Mouse (Mus musculus) bone marrow, adult 2 months (tissue): ENCODE results near the gene Polrmt. TPM values are rescaled to one million over a fixed set of nuclear protein-coding genes. Genes with fewer than 3 reads are reported as not detected.

Experiments used
- H3K27ac ChIP-seq: fragments of 200-500 bp; 2 replicates; pipeline ENCODE4 v1.5.1; 2012; ENCODE audit warnings: low read depth, mild to moderate bottlenecking, control low read depth, inconsistent platforms, low read length; ENCODE audit not compliant: control insufficient read depth, poor library complexity, insufficient read depth
- H3K4me1 ChIP-seq: fragments of 200-500 bp; 2 replicates; pipeline ENCODE4 v1.6.1; 2011; ENCODE audit warnings: low read length; ENCODE audit not compliant: control insufficient read depth, insufficient read depth
- H3K4me3 ChIP-seq: fragments of 200-500 bp; replicated peaks from 2 replicates; pipeline ENCODE3; 2011; ENCODE audit warnings: mild to moderate bottlenecking, low read depth, low read length, control low read depth; ENCODE audit not compliant: control insufficient read depth
- CTCF ChIP-seq: fragments of 200-500 bp; IDR thresholded peaks from 2 replicates; pipeline ENCODE4 v1.5.1; 2011; ENCODE audit warnings: low read length, control low read depth; ENCODE audit not compliant: control insufficient read depth, insufficient read depth
- POLR2A ChIP-seq: fragments of 200-500 bp; IDR thresholded peaks from 2 replicates; pipeline ENCODE4 v1.6.1; 2011; ENCODE audit warnings: low read depth, mild to moderate bottlenecking, control low read depth, low read length, borderline replicate concordance; ENCODE audit not compliant: control insufficient read depth
- WGBS: fragments of 180-500 bp; shearing (Covaris S2); methylation state at CpG from one replicate; pipeline ENCODE4 v1.1.7; 2018; 5-methylcytosine and 5-hydroxymethylcytosine counted together
- polyA plus RNA-seq: library from polyadenylated mRNA; stranded (reverse); fragments of >200 nt; gene quantifications from 2 replicates; pipeline ENCODE4 v1.2.4, GENCODE M21; 2011; ENCODE audit warnings: low replicate concordance; ENCODE audit not compliant: missing spikeins, insufficient read depth, insufficient read length

Gene Polrmt
- polyA plus RNA-seq, 1 experiment = 20.0 TPM

DNA sequence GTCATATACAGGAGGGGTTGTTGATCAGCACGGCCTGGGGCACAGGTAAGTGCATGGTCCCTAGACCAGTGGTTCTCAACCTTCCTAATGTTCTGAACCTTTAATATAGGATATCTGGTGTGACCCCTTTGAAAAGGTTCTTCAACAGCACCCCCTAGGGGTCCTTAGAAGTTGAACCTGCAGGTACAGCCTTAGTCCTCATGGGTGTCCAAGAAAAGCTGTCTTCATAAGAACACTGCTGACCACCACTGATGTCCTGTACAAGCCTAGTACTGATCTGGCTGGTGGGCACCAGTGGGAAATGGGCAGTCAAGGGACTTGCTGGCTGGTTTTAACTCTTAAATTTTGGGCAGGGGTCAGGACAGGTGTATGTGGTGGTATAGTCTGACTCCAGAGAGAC lies 34.4 kb downstream of the Polrmt start:
- WGBS = 97% methylated on average over 1 of the region's 1 CpGs
- TF ChIP-seq POLR2A (no peak), CTCF (no peak)
- H3K4me3 ChIP-seq = no peak overlapping the region
- H3K27ac ChIP-seq = no peak overlapping the region
- H3K4me1 ChIP-seq = no peaks in the 10 kb centered on the region; the same call in 1 of the 2 replicates

DNA sequence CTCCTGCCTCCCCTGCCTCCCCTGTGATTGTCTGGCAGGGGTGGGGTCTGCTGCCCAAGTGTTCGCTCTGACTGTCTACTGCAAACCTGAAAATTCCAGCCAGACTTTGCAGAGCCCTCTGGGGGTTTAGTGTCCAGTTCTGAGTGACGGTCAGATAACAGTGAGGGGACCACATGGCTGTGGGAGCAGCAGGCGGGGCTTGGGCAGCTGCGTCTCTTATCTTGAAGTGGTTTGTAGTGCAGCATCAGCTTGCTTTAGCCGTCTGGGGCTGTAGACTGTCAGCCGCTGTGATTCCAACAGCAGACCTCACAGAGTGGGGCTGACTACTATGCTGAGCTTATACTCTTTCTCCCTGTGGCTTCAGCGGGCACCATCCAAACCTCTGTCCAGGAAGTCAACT lies 37.1 kb downstream of the Polrmt start:
- WGBS = 68% methylated on average over 7 of the region's 7 CpGs
- TF ChIP-seq POLR2A (no peak), CTCF (no peak)

DNA sequence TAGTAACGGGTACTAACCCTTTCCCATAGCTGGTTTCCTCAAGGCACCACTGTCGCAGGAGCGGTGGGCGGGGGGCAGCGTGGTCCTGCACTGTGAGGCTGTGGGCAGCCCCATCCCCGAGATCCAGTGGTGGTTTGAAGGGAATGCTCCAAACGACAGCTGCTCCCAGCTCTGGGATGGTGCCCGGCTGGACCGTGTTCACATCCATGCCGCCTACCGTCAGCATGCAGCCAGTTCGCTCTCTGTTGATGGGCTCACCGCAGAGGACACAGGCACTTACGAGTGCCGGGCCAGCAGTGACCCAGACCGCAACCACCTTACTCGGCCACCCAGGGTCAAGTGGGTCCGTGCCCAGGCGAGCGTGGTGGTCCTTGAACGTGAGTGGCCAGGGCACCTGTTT lies 37.7 kb downstream of the Polrmt start:
- peaks cover 2% of the 10 kb centered on the region; the same call in 1 of the 2 replicates for H3K4me1 ChIP-seq
- no peak overlapping the region for H3K4me3 ChIP-seq
- TF ChIP-seq POLR2A = no peak
- no peak for TF ChIP-seq CTCF
- WGBS = 94% methylated on average over 21 of the region's 21 CpGs
- H3K27ac ChIP-seq = no peak overlapping the region

More for the DNA sequence above, 37.1 kb downstream of the Polrmt start:
- no peak overlapping the region for H3K27ac ChIP-seq
- peaks cover 2% of the 10 kb centered on the region; the same call in 1 of the 2 replicates for H3K4me1 ChIP-seq
- no peak overlapping the region for H3K4me3 ChIP-seq

DNA sequence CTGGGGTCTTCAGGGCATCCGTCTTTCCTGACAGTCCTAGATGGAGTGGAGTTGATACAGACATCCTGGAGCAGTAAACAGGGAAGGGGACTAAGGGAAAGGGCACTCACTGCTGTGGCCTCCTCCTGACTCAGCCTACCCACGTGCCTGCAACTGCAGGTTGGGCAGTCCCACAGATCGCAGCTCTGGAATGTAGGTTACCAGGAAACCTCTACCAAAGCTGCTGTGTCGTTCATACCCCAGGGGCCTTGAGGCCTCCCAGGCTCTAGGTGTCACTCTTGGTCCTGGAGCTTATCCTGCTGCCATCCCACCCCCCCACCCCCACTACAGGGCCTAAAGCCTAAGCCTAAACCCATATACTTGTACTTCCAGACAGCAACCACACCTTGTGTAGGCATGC lies 38.6 kb downstream of the Polrmt start:
- no peak for TF ChIP-seq POLR2A
- 77% methylated on average over 4 of the region's 4 CpGs for WGBS
- Histone ChIP-seq H3K4me3 (no peak overlapping the region), H3K27ac (no peak overlapping the region), H3K4me1 (peaks cover 2% of the 10 kb centered on the region; the same call in 1 of the 2 replicates)

DNA sequence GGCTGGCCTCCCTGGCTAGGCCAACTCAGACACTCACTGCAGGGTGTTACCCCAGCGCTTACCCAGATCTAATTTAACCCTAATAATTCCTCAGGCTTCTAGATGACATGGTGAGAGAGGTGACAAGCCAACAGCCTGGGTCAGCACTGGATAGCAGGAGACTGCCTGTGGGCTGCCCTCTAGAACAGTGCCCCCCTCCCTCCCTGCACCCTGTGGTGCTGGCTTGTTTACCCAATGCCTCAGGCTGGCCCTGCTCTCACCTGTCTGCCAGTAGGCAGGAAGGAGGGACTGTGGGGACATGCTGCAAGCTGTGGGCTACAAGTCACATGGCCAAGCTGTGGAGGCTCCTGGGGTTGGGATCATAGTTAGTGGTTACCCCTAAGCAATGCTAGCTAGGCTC lies 39.2 kb downstream of the Polrmt start:
- H3K4me3 ChIP-seq = peak overlapping the region; percentile 63
- H3K27ac ChIP-seq = no peak overlapping the region; the same call in 1 of the 2 replicates
- TF ChIP-seq CTCF = no peak
- TF ChIP-seq POLR2A = no peak
- peaks cover 2% of the 10 kb centered on the region; the same call in 1 of the 2 replicates for H3K4me1 ChIP-seq
- 97% methylated on average over 1 of the region's 1 CpGs for WGBS

DNA sequence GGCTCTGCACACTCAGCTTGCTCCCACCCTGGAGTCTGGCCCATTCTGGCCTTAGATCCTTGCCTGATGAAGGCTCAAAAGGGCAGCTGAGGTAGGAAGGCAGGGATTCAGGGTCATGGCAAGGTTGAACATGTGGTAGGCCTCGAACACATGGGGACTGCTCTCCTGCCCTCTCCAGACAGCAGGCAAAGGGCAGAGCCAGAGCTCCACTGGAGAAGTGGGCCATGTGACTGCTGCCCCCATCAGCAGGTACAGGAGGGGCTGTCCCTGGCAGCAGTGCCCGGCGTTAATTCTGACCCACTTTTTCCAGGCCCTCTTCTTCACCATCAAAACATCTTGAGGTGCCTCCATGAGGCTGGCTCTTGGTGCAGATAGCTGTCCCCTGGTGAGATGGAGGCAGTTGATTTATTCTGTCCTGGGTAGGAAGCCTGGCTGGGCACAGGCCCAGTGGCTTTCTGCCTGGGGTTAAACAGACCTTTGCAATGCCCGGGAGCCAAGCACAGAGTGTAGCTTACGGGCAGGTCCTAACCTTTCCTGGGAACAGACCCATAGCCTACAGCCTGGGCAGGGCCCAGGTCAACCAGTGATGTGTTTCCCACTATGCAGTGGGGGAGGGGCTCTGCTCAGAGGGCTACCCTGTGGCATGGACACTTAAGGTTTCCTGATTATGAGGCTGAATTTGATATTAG lies 39.8 kb downstream of the Polrmt start:
- H3K27ac ChIP-seq = peak overlapping the region; percentile 67
- TF ChIP-seq POLR2A = no peak
- no peak for TF ChIP-seq CTCF
- H3K4me3 ChIP-seq = peak overlapping the region; percentile 63
- H3K4me1 ChIP-seq = peaks cover 2% of the 10 kb centered on the region; the same call in 1 of the 2 replicates
- 72% methylated on average over 5 of the region's 5 CpGs for WGBS

DNA sequence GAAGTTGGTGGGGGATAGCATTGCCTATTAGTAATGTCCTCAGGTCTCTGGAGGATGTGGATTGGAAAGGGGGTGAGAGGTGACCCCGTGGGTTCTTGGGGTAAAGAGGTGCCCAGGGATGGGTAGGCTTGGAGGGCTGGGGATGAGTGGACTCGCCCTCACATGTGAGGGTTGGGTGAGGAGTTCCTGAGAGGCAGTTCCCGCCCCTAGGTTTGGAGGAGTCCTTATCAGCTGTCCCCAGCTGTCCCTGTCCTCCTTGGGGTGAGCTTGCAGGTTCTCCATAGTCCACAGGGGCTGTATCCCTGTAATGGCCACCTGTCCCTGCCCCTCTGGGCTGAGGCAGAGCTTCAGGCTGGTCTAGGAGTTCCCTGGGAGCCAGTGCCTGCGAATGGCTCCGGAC lies 40.4 kb downstream of the Polrmt start:
- WGBS = 39% methylated on average over 5 of the region's 5 CpGs
- peaks cover 2% of the 10 kb centered on the region; the same call in 1 of the 2 replicates for H3K4me1 ChIP-seq
- H3K27ac ChIP-seq = peak overlapping the region; percentile 69
- peak overlapping the region; percentile 91 for H3K4me3 ChIP-seq
- 0 out of 2 replicates have a peak, but pooled peaks have one; percentile 47 for TF ChIP-seq POLR2A
- no peak for TF ChIP-seq CTCF

DNA sequence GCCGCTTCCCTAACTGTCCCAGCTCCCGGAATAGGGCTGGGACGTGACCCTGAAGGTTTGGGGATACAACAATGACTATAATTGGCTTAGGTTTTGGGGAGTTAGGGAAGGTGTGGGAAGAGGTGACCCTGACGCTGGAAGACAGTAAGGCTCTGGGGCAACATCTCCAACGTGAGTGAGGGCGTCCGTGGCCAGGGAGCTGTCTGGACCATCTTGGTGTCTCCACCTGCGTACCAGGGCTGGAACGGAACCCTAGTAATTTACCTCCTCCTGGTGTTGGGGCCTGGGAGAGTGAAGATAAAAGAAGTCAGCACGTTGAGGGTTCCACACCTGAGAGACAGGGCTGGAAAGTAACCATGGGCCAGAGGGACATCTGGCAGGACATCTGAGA lies 41.4 kb downstream of the Polrmt start:
- Histone ChIP-seq H3K4me3 (peak overlapping the region; percentile 91), H3K4me1 (peaks cover 2% of the 10 kb centered on the region; the same call in 1 of the 2 replicates), H3K27ac (peak overlapping the region; percentile 69)
- 4% methylated on average over 10 of the region's 10 CpGs for WGBS
- no peak for TF ChIP-seq CTCF
- no peak for TF ChIP-seq POLR2A
